Mouse (Mus musculus) neural tube, embryonic 13.5 days (tissue): ENCODE results near the gene Ubap2. TPM values are rescaled to one million over a fixed set of nuclear protein-coding genes. Genes with fewer than 3 reads are reported as not detected.

ENCODE experiments used
- ATAC-seq: fragments of 200-750 bp; cut with Nextera tagmentation; 2 replicates; pipeline ENCODE4 v1.8.0; 2017; ENCODE audit warnings: low read depth, mild to moderate bottlenecking, moderate TSS enrichment, moderate library complexity
- H3K27ac ChIP-seq: fragments of 300-500 bp; sonication (generic); replicated peaks from 2 replicates; pipeline ENCODE4 v1.5.1; 2015; ENCODE audit warnings: moderate library complexity, mild to moderate bottlenecking, inconsistent platforms
- H3K27me3 ChIP-seq: fragments of 300-500 bp; sonication (generic); 2 replicates; pipeline ENCODE4 v1.6.1; 2015; ENCODE audit warnings: mild to moderate bottlenecking, inconsistent platforms
- H3K36me3 ChIP-seq: fragments of 300-500 bp; sonication (generic); 2 replicates; pipeline ENCODE4 v1.6.1; 2015; ENCODE audit warnings: mild to moderate bottlenecking, inconsistent platforms
- H3K4me1 ChIP-seq: fragments of 300-500 bp; sonication (generic); replicated peaks from 2 replicates; pipeline ENCODE4 v1.6.1; 2015; ENCODE audit warnings: inconsistent platforms
- H3K4me2 ChIP-seq: fragments of 300-500 bp; sonication (generic); 2 replicates; pipeline ENCODE4 v1.6.1; 2015; ENCODE audit warnings: inconsistent platforms, mild to moderate bottlenecking, moderate library complexity
- H3K4me3 ChIP-seq: fragments of 300-500 bp; sonication (generic); 2 replicates; pipeline ENCODE4 v1.5.1; 2015; ENCODE audit warnings: mild to moderate bottlenecking, inconsistent platforms
- H3K9ac ChIP-seq: fragments of 300-500 bp; sonication (generic); 2 replicates; pipeline ENCODE4 v1.6.1; 2015; ENCODE audit warnings: moderate library complexity, mild to moderate bottlenecking, inconsistent platforms
- H3K9me3 ChIP-seq: fragments of 300-500 bp; sonication (generic); 2 replicates; pipeline ENCODE4 v1.6.1; 2016; ENCODE audit warnings: inconsistent platforms
- WGBS: fragments of 180-500 bp; shearing (Covaris S2); methylation state at CpG from one replicate; pipeline ENCODE4 v1.1.7; 2015; 5-methylcytosine and 5-hydroxymethylcytosine counted together
- polyA plus RNA-seq: library from polyadenylated mRNA; unstranded; fragments of >200 nt; fragmentation: Nextera tagmentation; extraction: Ambion mirVana; gene quantifications from 2 replicates; pipeline ENCODE4 v1.2.1, GENCODE M21; 2015

The Ubap2 gene
- polyA plus RNA-seq, 1 experiment from 2014 or later: 58.3 TPM

DNA sequence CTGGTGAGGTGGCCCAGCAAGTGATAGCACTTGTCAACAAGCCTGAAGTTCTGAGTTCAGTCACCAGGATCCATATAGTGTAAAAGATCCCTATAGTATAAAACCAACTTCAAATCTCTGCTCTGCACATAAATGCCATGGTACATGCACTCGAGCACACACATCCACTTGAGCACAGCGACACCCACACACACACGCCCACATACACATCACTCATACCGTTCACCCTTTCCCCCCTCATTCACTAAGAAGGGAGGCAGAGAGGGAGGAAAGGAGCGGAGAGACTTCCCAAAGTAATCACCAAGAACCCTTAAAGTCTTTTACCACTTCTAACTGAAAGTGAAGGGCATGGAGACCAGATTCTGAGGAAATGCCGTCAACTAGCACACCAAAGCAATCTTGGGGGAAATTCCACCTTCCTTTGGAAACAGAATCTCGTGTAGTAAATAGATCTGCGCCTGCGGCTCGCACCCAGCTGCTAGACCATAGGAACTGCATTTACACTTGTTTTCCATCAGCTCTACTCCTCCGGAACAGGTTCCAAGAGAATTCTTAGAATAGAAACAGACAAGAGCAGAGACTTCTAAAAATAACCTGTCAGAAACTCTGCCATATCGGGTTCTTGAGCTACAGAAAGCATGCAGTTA, 19.3 kb downstream of the Ubap2 start:
- Histone ChIP-seq H3K4me1 (no peaks in the 10 kb centered on the region; the same call in 1 of the 2 replicates), H3K4me2 (no peak overlapping the region), H3K36me3 (peaks cover 7% of the 10 kb centered on the region), H3K4me3 (no peak overlapping the region), H3K9me3 (no peaks in the 10 kb centered on the region), H3K27me3 (no peaks in the 10 kb centered on the region), H3K9ac (no peak overlapping the region), H3K27ac (no peak overlapping the region)
- no peak for ATAC-seq
- 92% methylated on average over 12 of the region's 12 CpGs for WGBS

- H3K9me3 ChIP-seq: no peaks in the 10 kb centered on the region
- 93% methylated on average over 2 of the region's 2 CpGs for WGBS
- H3K4me1 ChIP-seq: no peaks in the 10 kb centered on the region; the same call in 1 of the 2 replicates
- H3K4me3 ChIP-seq: no peak overlapping the region
- no peaks in the 10 kb centered on the region for H3K27me3 ChIP-seq
- no peak overlapping the region for H3K9ac ChIP-seq
- no peak overlapping the region for H3K27ac ChIP-seq
- no peak for ATAC-seq
- no peak overlapping the region for H3K4me2 ChIP-seq
- H3K36me3 ChIP-seq: peaks cover 21% of the 10 kb centered on the region
Observed at GRCm38 (mm10) chr4:41253756-41254155, 21.2 kb downstream of the Ubap2 start.

DNA sequence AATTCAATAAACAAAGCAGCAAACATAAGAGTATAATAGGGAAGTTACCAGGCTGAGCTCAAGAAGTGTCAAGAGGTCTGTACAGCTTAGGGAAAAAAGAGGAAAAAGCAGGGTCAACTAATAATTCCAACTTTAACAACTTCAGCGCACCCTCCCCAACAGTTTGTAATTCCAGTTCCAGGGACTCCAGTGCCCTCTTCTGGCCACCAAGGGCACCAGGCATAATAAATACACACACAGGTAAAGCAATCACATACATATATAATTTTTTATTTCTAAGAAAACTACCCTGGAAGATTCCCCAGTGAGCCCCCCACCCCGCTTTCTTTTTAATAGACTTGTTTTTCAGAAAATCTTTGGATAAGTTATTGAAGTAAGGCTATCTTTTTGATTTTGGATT, 29.5 kb downstream of the Ubap2 start:
- no peak overlapping the region for H3K4me3 ChIP-seq
- H3K4me2 ChIP-seq: no peak overlapping the region
- peaks cover 45% of the 10 kb centered on the region for H3K36me3 ChIP-seq
- H3K27me3 ChIP-seq: no peaks in the 10 kb centered on the region
- H3K9me3 ChIP-seq: no peaks in the 10 kb centered on the region
- no peak overlapping the region for H3K9ac ChIP-seq
- no peaks in the 10 kb centered on the region for H3K4me1 ChIP-seq
- no peak overlapping the region for H3K27ac ChIP-seq
- ATAC-seq: no peak
- 96% methylated on average over 2 of the region's 2 CpGs for WGBS

DNA sequence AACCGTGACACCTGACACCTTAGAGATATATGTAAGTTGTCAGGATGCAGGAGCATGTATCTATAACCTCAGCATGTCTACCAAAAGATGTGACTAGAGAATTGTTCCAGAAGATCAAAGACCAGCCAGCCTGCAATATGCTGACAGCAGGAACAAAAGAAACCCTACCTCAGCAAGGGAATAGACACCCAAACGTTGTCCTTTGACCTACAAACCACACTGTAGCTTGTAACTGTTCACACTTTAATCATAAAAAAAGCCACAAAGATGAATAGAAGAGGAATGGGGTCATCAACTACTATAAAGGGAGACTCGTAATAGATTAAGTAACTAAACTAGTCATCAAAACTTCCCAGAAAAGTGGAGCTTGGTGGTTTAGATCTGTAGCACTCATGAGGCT, 34.0 kb downstream of the Ubap2 start:
- no peak overlapping the region for H3K4me2 ChIP-seq
- no peaks in the 10 kb centered on the region for H3K4me1 ChIP-seq
- no peak overlapping the region for H3K27ac ChIP-seq
- H3K36me3 ChIP-seq: peaks cover 20% of the 10 kb centered on the region
- H3K4me3 ChIP-seq: no peak overlapping the region
- 78% methylated on average over 3 of the region's 3 CpGs for WGBS
- H3K9me3 ChIP-seq: no peaks in the 10 kb centered on the region
- no peak for ATAC-seq
- H3K9ac ChIP-seq: no peak overlapping the region
- no peaks in the 10 kb centered on the region for H3K27me3 ChIP-seq

DNA sequence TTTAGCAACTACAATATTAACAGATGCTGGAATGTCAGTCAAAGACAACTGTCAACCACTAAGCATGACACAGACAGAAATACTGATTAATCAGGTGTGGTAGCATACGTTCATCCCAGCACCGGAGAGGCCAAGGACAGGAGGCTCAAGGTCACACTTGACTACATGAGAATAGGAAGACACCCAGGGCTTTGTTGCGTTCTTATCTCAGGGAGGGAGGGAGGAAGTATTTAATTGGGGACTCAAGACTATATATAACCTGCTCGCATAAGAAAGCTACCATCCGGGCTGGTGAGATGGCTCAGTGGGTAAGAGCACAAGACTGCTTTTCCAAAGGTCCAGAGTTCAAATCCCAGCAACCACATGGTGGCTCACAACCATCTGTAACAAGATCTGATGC, 39.3 kb downstream of the Ubap2 start:
- Histone ChIP-seq H3K27ac (no peak overlapping the region), H3K4me3 (no peak overlapping the region), H3K4me1 (no peaks in the 10 kb centered on the region), H3K4me2 (no peak overlapping the region), H3K36me3 (peaks cover 51% of the 10 kb centered on the region), H3K9me3 (no peaks in the 10 kb centered on the region), H3K27me3 (no peaks in the 10 kb centered on the region), H3K9ac (no peak overlapping the region)
- no peak for ATAC-seq
- 90% methylated on average over 5 of the region's 5 CpGs for WGBS

DNA sequence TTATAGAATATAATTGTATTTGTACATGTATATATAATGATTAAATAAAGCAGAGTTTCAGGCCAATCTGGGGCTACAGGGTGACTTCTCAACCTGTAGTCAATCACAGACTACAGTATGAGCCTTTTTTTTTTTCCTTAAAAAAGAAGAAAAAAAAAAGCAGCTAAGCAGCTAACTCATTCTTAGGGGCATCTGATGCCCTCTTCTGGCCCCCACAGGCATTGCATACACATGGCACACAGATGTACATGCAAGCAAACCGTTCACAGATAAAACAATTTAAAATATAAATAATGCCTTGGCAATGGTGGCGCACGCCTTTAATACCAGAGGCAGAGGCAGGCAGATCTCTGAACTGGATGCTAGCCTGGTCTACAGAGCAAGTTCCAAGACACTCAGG, 48.6 kb downstream of the Ubap2 start:
- Histone ChIP-seq H3K4me3 (no peak overlapping the region), H3K4me2 (no peak overlapping the region), H3K27me3 (no peaks in the 10 kb centered on the region), H3K9me3 (no peaks in the 10 kb centered on the region), H3K9ac (no peak overlapping the region), H3K27ac (no peak overlapping the region), H3K4me1 (no peaks in the 10 kb centered on the region), H3K36me3 (peaks cover 88% of the 10 kb centered on the region)
- no peak for ATAC-seq
- 87% methylated on average over 3 of the region's 3 CpGs for WGBS

GRCm38 (mm10) chr4:41225412-41225811, 49.5 kb downstream of the Ubap2 start:
- no peak for ATAC-seq
- no peak overlapping the region for H3K27ac ChIP-seq
- no peak overlapping the region for H3K9ac ChIP-seq
- H3K36me3 ChIP-seq: peaks cover 89% of the 10 kb centered on the region
- 89% methylated on average over 1 of the region's 1 CpGs for WGBS
- no peak overlapping the region for H3K4me2 ChIP-seq
- no peak overlapping the region for H3K4me3 ChIP-seq
- H3K27me3 ChIP-seq: no peaks in the 10 kb centered on the region
- no peaks in the 10 kb centered on the region for H3K4me1 ChIP-seq
- no peaks in the 10 kb centered on the region for H3K9me3 ChIP-seq

DNA sequence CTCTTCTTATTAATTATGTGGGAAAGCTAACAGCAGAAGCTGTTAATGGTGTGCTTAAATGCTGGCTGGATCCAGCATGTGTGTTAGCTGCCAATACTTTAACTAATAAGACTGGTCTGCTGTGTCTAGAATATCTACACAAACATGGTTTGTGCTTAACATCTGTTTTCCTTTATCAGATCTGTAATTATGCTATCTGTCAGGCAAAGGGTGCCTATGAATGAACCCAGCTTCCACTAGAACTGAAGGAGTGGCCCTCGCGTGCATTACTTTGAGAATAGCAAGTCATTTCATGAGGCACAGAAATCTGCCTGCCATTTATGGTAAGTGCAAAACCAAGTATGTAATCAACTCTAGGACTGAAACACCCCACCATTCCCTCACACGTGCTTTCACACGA, 66.9 kb downstream of the Ubap2 start:
- Histone ChIP-seq H3K27me3 (no peaks in the 10 kb centered on the region), H3K4me1 (no peaks in the 10 kb centered on the region), H3K9ac (no peak overlapping the region), H3K27ac (no peak overlapping the region), H3K36me3 (peaks cover 92% of the 10 kb centered on the region), H3K9me3 (no peaks in the 10 kb centered on the region), H3K4me2 (no peak overlapping the region), H3K4me3 (no peak overlapping the region)
- ATAC-seq: no peak
- 95% methylated on average over 4 of the region's 4 CpGs for WGBS

DNA sequence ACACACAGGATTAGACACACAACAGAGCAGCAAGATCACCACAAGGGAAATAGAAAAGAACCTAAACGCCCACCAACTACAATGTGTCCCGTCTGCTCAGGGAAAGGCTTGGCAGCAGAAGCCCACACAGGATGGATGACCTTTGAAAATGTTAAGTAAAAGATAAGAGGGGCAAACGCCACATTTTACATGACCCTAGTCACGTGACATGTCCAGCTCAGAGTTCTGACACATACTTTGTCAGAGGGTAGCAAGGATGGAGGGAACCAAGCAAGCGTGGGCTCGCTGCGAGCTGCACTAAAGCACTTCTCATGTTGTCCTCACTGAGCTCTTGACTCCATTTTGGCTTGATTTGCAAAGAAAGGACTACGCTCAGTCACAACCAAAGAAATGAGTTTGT, 69.2 kb downstream of the Ubap2 start:
- H3K9me3 ChIP-seq: no peaks in the 10 kb centered on the region
- H3K4me2 ChIP-seq: no peak overlapping the region
- no peak overlapping the region for H3K27ac ChIP-seq
- H3K4me1 ChIP-seq: no peaks in the 10 kb centered on the region
- peaks cover 95% of the 10 kb centered on the region for H3K36me3 ChIP-seq
- no peak overlapping the region for H3K9ac ChIP-seq
- no peak for ATAC-seq
- no peak overlapping the region for H3K4me3 ChIP-seq
- WGBS: 96% methylated on average over 8 of the region's 8 CpGs
- H3K27me3 ChIP-seq: no peaks in the 10 kb centered on the region

- Histone ChIP-seq H3K4me3 (no peak overlapping the region), H3K4me1 (peaks cover 3% of the 10 kb centered on the region; the same call in 1 of the 2 replicates), H3K36me3 (peaks cover 97% of the 10 kb centered on the region), H3K9me3 (no peaks in the 10 kb centered on the region), H3K4me2 (no peak overlapping the region), H3K9ac (no peak overlapping the region), H3K27ac (no peak overlapping the region), H3K27me3 (no peaks in the 10 kb centered on the region)
- WGBS: 92% methylated on average over 8 of the region's 8 CpGs
- no peak for ATAC-seq
Observed at GRCm38 (mm10) chr4:41202135-41202534, 72.8 kb downstream of the Ubap2 start.

- Histone ChIP-seq H3K4me2 (no peak overlapping the region), H3K27me3 (no peaks in the 10 kb centered on the region), H3K36me3 (peaks cover 99% of the 10 kb centered on the region), H3K4me1 (peaks cover 5% of the 10 kb centered on the region; the same call in 1 of the 2 replicates), H3K27ac (peak overlapping the region; percentile 39; the same call in 1 of the 2 replicates), H3K4me3 (no peak overlapping the region), H3K9me3 (no peaks in the 10 kb centered on the region), H3K9ac (no peak overlapping the region)
- ATAC-seq: no peak
- WGBS: 56% methylated on average over 3 of the region's 3 CpGs
Observed at GRCm38 (mm10) chr4:41196861-41197610, 77.9 kb downstream of the Ubap2 start.

GRCm38 (mm10) chr4:41195328-41195727, 79.6 kb downstream of the Ubap2 start:
- peaks cover 97% of the 10 kb centered on the region for H3K36me3 ChIP-seq
- WGBS: 90% methylated on average over 15 of the region's 15 CpGs
- H3K4me1 ChIP-seq: peaks cover 5% of the 10 kb centered on the region; the same call in 1 of the 2 replicates
- no peaks in the 10 kb centered on the region for H3K9me3 ChIP-seq
- no peak overlapping the region for H3K27ac ChIP-seq
- ATAC-seq: no peak
- H3K9ac ChIP-seq: no peak overlapping the region
- no peak overlapping the region for H3K4me3 ChIP-seq
- no peaks in the 10 kb centered on the region for H3K27me3 ChIP-seq
- H3K4me2 ChIP-seq: no peak overlapping the region
